Mouse (Mus musculus) forebrain, embryonic 11.5 days (tissue): Measurements from ENCODE around the gene Rflnb. TPM values are rescaled to one million over a fixed set of nuclear protein-coding genes. Genes with fewer than 3 reads are reported as not detected.

ENCODE experiments used
- ATAC-seq: fragments of 200-750 bp; cut with Nextera tagmentation; replicated peaks from 2 replicates; pipeline ENCODE4 v1.8.0; 2017; ENCODE audit warnings: moderate TSS enrichment; ENCODE audit not compliant: low FRiP score
- DNase-seq: peaks from one replicate; pipeline ENCODE4 v3.0.0-alpha.2; 2017; ENCODE audit warnings: low spot score
- H3K27ac ChIP-seq: fragments of 300-500 bp; sonication (generic); 2 replicates; pipeline ENCODE4 v1.5.1; 2014; ENCODE audit warnings: low read depth, low read length
- H3K27me3 ChIP-seq: fragments of 300-500 bp; sonication (generic); 2 replicates; pipeline ENCODE4 v1.6.1; 2014; ENCODE audit warnings: mild to moderate bottlenecking, low read length, mixed read lengths; ENCODE audit not compliant: control insufficient read depth, insufficient read depth
- H3K36me3 ChIP-seq: fragments of 300-500 bp; sonication (generic); 2 replicates; pipeline ENCODE4 v1.6.1; 2014; ENCODE audit warnings: mild to moderate bottlenecking, low read length, moderate library complexity, mixed read lengths; ENCODE audit not compliant: control insufficient read depth, insufficient read depth
- H3K4me1 ChIP-seq: fragments of 300-500 bp; sonication (generic); replicated peaks from 2 replicates; pipeline ENCODE4 v1.6.1; 2014; ENCODE audit warnings: low read length, mixed read lengths; ENCODE audit not compliant: control insufficient read depth, insufficient read depth
- H3K4me2 ChIP-seq: fragments of 300-500 bp; sonication (generic); 2 replicates; pipeline ENCODE4 v1.6.1; 2014; ENCODE audit warnings: low read depth, mild to moderate bottlenecking, low read length, moderate library complexity, mixed read lengths; ENCODE audit not compliant: severe bottlenecking
- H3K4me3 ChIP-seq: fragments of 300-500 bp; sonication (generic); 2 replicates; pipeline ENCODE4 v1.5.1; 2014; ENCODE audit warnings: low read depth, low read length
- H3K9ac ChIP-seq: fragments of 300-500 bp; sonication (generic); 2 replicates; pipeline ENCODE4 v1.6.1; 2014; ENCODE audit warnings: low read length
- H3K9me3 ChIP-seq: fragments of 300-500 bp; sonication (generic); 2 replicates; pipeline ENCODE4 v1.6.1; 2016; ENCODE audit warnings: low read length, mixed read lengths; ENCODE audit not compliant: control insufficient read depth
- WGBS: fragments of 180-500 bp; shearing (Covaris S2); extraction: QIAGEN DNeasy Blood & Tissue Kit; methylation state at CpG from one replicate; pipeline ENCODE4 v1.1.7; 2014; 5-methylcytosine and 5-hydroxymethylcytosine counted together
- polyA plus RNA-seq: library from polyadenylated mRNA; unstranded; fragments of >200 nt; fragmentation: Nextera tagmentation; extraction: Ambion mirVana; gene quantifications from 2 replicates; pipeline ENCODE4 v1.2.1, GENCODE M21; 2014

Rflnb gene
- polyA plus RNA-seq, 1 experiment from 2014 or later = 12.1 TPM

DNA sequence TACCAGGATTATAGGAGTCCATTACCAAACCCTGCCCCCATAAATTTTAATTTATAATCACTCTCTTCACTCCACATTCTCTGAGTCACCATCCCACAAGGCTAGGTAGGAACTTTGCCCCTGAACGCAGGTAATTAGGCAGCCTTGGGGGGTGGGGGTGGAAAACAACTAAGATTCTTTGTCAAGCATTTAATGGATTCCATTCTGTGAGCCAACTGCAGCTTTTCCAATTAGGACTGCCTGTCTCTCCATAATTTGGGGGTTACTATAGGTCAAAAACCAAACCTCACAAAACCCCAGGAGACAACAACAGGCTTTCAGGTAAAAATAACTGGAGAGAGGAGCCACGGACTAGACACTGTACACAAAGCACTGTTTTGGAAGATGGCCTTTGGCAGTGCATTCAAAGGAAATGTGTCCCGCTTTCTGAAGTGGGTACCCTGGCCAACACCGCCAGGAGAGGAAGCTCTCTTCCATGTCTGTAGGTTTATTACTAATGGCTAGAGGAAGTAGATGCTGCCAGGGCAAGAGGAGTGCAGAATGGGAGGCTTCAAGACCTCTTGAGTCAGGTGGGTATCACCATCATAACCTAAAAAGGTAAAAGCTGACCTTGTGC, 13.3 kb upstream of the Rflnb start:
- ATAC-seq (no peak), DNase-seq (no peak)
- no peak overlapping the region for H3K9ac ChIP-seq
- H3K4me2 ChIP-seq = no peak overlapping the region
- 70% methylated on average over 4 of the region's 4 CpGs for WGBS
- no peak overlapping the region for H3K4me3 ChIP-seq
- H3K36me3 ChIP-seq = no peaks in the 10 kb centered on the region
- H3K4me1 ChIP-seq = no peaks in the 10 kb centered on the region; the same call in 1 of the 2 replicates
- H3K27ac ChIP-seq = no peak overlapping the region
- H3K9me3 ChIP-seq = no peaks in the 10 kb centered on the region
- no peaks in the 10 kb centered on the region for H3K27me3 ChIP-seq

DNA sequence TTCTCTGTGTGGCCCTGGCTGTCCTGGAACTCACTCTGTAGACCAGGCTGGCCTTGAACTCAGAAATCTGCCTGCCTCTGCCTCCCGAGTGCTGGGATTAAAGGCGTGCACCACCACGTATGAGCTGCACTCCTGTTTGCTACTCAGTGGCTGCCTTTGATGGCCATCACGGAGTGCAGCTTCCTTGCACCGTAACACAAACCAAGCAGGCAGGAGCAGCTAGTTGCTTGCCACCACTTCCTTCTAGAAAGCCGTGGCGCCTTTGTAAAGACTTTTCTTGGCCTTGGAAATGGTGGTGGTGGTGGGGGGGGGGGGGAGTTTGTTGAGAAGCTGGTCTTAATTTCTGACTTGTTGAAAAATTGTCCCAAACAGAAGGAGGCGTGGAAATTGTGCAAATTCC, 12.5 kb upstream of the Rflnb start:
- no peak overlapping the region for H3K9ac ChIP-seq
- 87% methylated on average over 8 of the region's 8 CpGs for WGBS
- H3K36me3 ChIP-seq = no peaks in the 10 kb centered on the region
- DNase-seq (no peak), ATAC-seq (no peak)
- no peak overlapping the region for H3K27ac ChIP-seq
- no peaks in the 10 kb centered on the region for H3K9me3 ChIP-seq
- no peak overlapping the region for H3K4me3 ChIP-seq
- no peaks in the 10 kb centered on the region for H3K27me3 ChIP-seq
- H3K4me2 ChIP-seq = no peak overlapping the region
- no peaks in the 10 kb centered on the region; the same call in 1 of the 2 replicates for H3K4me1 ChIP-seq

DNA sequence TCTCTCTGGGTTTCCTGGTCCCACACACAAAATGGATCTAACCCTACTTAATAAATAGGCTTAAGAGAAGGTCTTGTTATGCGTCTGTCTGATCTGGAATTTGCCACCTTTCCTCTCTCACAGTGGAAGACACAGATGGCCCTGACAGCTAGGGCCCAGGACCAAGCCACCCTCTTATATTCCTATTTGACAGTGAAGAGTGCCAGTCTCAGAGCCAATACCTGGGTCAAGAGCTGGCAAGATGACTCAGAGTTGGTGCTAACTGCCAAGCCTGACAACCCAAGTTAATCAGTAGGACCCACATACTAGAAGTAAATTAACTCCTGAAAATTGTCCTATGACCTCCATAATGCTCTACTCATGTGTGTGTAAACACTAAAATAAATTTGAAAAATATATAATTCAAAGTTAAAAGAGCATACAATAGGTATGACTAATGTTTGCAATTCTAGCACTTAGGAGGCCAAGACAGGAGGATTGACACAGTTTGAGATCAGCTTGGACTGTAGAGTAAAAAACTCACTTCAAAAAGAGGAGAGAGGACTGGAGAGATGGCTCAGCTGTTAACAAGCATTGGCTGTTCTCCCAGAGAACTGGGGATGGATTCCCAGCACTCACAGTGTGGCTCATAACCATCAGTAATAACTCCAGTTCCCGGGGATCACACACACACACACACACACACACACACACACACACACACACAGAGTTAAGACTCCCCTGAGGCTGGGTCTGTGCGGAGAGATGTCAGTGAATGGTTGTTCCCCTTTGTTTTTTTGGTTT, 11.9 kb upstream of the Rflnb start:
- Histone ChIP-seq H3K36me3 (no peaks in the 10 kb centered on the region), H3K27ac (no peak overlapping the region), H3K9me3 (no peaks in the 10 kb centered on the region), H3K27me3 (no peaks in the 10 kb centered on the region), H3K4me1 (no peaks in the 10 kb centered on the region; the same call in 1 of the 2 replicates), H3K4me3 (no peak overlapping the region), H3K4me2 (no peak overlapping the region), H3K9ac (no peak overlapping the region)
- ATAC-seq (no peak), DNase-seq (no peak)
- WGBS = 84% methylated on average over 3 of the region's 3 CpGs

DNA sequence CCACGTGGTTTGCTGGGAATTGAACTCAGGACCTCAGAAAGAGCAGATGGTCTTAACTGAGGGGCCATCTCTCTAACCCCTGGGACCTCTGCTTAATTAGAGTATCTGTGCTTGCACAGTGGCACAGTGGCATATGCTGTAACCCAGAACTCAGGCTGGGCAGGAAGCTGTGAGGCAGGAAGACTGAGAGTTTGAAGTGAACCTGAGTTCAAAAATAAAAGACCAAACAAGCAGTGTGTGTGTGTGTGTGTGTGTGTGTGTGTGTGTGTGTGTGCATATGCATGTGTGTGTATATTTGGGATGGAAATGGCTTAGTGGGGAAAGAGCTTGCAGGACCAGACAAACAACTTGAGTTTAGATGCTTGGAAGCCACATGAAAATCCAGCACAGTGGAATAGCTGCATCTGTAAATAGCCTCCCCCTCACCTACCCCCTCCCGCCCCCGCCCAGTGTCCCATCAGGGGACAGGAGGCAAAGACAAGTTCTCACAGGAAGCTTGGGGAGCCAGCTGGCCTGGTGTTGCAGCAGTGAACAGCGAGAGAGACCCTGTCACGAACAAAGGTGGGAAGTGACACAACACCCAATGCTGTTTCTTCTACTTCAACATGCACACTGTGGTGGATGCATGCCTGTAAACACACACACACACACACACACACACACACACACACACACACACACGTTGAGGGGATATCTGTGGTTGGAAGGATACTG, 10.2 kb upstream of the Rflnb start:
- 56% methylated on average over 6 of the region's 6 CpGs for WGBS
- no peak overlapping the region for H3K4me2 ChIP-seq
- no peaks in the 10 kb centered on the region for H3K9me3 ChIP-seq
- H3K4me1 ChIP-seq = no peaks in the 10 kb centered on the region; the same call in 1 of the 2 replicates
- H3K36me3 ChIP-seq = no peaks in the 10 kb centered on the region
- no peak overlapping the region for H3K9ac ChIP-seq
- no peak for DNase-seq
- no peak for ATAC-seq
- H3K27me3 ChIP-seq = no peaks in the 10 kb centered on the region
- no peak overlapping the region for H3K27ac ChIP-seq
- no peak overlapping the region for H3K4me3 ChIP-seq

DNA sequence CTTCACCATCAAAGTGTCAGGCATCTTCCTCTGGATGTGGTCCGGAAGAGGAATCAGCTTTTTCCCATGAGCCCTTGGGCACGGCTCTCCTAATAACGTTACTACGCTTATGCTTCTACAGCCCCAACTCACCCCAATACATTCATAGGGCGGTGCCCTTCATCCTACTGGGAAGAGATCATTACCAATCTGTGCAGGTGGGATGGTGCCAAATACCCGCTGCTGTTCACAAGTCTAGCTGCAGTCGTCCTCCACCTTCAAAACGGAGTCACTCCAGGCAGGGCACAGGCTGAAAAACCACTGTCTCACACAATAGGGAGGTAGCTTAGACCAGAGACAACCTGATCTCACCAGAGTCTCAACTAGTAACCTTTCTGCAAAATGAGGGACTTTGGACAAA, 7.6 kb upstream of the Rflnb start:
- 84% methylated on average over 8 of the region's 8 CpGs for WGBS
- no peak for DNase-seq

GRCm38 (mm10) chr11:76033836-76034235, 6.3 kb upstream of the Rflnb start:
- no peak overlapping the region for H3K27ac ChIP-seq
- no peaks in the 10 kb centered on the region for H3K4me1 ChIP-seq
- 88% methylated on average over 4 of the region's 4 CpGs for WGBS
- H3K9me3 ChIP-seq = no peaks in the 10 kb centered on the region
- H3K27me3 ChIP-seq = no peaks in the 10 kb centered on the region; the same call in 1 of the 2 replicates
- no peak overlapping the region for H3K4me2 ChIP-seq
- no peak for DNase-seq
- no peak for ATAC-seq
- H3K9ac ChIP-seq = no peak overlapping the region
- H3K36me3 ChIP-seq = no peaks in the 10 kb centered on the region
- no peak overlapping the region for H3K4me3 ChIP-seq

More for the DNA sequence above, 7.6 kb upstream of the Rflnb start:
- no peak for ATAC-seq
- no peaks in the 10 kb centered on the region for H3K4me1 ChIP-seq
- no peak overlapping the region for H3K27ac ChIP-seq
- no peaks in the 10 kb centered on the region; the same call in 1 of the 2 replicates for H3K27me3 ChIP-seq
- H3K9ac ChIP-seq = no peak overlapping the region
- H3K4me2 ChIP-seq = no peak overlapping the region; the same call in 1 of the 2 replicates
- no peak overlapping the region for H3K4me3 ChIP-seq
- no peaks in the 10 kb centered on the region for H3K36me3 ChIP-seq
- no peaks in the 10 kb centered on the region for H3K9me3 ChIP-seq

DNA sequence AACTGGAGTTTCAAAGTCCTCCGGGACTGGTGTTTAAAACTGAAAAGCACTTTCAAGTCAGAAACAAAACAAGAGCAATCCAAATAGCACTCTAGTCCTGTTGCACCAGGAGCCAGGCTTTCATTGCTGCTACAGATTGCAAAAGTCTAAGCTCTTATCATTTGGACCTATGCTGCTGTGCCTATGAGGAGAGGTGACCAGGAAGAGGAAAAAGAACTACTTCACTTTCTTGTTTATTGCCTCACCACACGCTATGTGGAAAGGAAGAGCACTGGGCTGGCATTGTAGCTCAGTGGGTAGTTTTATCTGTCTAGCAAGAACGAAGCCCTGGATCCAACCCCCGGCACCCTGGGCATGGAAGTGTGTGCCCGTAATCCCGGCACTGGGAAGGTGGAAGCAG, 5.8 kb upstream of the Rflnb start:
- Histone ChIP-seq H3K36me3 (no peaks in the 10 kb centered on the region), H3K27ac (no peak overlapping the region), H3K9me3 (no peaks in the 10 kb centered on the region), H3K27me3 (no peaks in the 10 kb centered on the region; the same call in 1 of the 2 replicates), H3K4me1 (no peaks in the 10 kb centered on the region), H3K9ac (no peak overlapping the region), H3K4me2 (no peak overlapping the region), H3K4me3 (no peak overlapping the region)
- DNase-seq = no peak
- 85% methylated on average over 6 of the region's 6 CpGs for WGBS
- no peak for ATAC-seq

DNA sequence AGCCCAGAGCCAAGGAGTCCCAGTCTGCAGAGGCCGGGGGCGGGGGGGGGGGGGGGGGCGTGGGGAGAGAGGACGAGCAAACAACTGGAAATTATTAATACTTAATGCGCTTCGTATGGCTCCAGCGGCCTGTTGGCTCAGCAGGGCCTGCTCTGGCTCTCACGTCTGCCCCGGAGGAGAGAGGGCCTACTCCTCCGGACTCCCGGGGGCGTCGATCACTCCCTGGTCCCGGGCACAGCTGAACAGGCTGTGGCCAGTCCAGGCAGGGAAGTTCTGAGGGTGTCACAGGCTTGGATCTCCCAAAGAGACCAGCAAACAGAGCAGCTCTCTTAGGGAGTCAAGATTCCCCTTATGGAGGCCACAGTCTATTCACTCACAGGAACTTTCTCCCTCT, 487 bp upstream of the Rflnb start:
- 2% methylated on average over 10 of the region's 14 CpGs for WGBS
- no peaks in the 10 kb centered on the region for H3K36me3 ChIP-seq
- H3K4me2 ChIP-seq = peak overlapping the region; percentile 94
- H3K27ac ChIP-seq = no peak overlapping the region
- DNase-seq (no peak), ATAC-seq (peak; percentile 49)
- H3K27me3 ChIP-seq = peaks cover 2% of the 10 kb centered on the region; the same call in 1 of the 2 replicates
- H3K9me3 ChIP-seq = no peaks in the 10 kb centered on the region
- H3K9ac ChIP-seq = peak overlapping the region; percentile 63
- H3K4me3 ChIP-seq = peak overlapping the region; percentile 57
- H3K4me1 ChIP-seq = peaks cover 6% of the 10 kb centered on the region; the same call in 1 of the 2 replicates
